Mouse (Mus musculus): ENCODE measurements around the gene Sorbs2.

Gene Sorbs2

DNA sequence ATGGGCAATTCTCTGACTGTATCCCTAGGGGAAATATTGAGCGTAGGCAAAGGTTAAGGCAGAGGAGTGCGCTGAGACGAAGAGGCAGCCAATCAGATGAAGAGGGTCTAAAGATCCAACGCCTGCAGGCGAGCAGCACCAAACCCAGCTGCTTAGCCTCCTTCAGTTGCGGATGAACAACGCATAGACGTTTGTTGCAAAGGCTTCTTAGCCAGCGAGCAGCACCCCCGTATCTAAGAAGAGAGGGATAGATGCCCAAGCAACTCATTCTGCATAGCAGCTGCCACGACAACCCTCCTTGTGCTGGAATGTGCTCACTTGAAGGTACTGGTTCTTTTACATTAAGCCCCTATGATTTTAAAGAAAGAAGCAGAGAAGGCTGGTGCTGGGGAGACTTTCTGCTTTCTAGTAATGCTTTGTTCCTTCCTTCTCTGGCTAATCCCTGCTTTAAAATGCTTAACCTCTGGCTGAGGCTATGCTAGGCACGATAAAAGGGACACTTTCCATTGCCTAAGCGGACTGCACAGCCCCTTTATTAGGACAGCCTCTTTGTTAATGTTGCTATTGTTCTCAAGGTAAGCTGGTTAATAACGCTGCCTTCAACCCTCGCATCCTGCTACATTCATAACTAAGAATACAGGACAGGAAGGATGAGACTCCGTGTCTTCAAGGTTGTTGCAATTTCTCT lies at the start of gene Sorbs2:
Gene Sorbs2 (plus strand): TSS at position 155 of the 688 bp plus-strand sequence.
- DNase-seq (ENCODE audit: low read depth) = no peak

GRCm38 (mm10) chr8:45457874-45458273 lies 49.7 kb upstream of the Sorbs2 start:
- no peak for DNase-seq (ENCODE audit: low read depth)

GRCm38 (mm10) chr8:45469006-45469405 lies 38.6 kb upstream of the Sorbs2 start:
- no peak for DNase-seq (ENCODE audit: low read depth)

DNA sequence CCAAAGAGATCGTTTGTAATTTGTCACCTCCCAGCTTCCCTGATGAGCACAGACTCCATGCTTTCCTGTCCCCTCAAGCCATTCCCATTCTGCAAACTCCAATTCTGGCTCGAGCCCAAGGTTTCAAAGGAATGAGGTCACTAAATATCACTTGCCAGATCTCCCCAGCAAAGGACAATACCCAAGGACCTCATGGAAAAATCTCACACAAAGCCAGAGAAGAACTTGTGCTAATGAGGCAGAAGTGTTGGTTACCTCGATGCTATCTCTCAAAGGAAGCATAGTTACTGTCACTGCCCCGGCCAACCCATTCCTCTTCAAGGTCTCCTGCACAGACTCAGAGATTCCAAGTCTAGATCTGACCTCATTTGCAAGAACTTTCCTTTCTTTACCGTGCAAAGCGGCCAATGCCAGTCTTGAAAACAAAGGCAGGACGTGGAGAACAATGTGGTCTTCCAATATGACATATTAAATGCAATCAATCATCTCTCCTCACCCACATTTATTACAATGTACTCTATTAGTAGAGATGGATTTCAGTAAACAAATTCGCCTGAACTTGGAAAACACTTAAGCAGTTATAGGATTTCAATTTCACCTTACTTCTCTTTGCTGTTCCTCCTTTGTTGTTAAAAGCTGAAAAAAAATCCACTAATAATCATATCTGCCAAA lies 37.9 kb upstream of the Sorbs2 start:
- DNase-seq (ENCODE audit: low read depth) = no peak

GRCm38 (mm10) chr8:45480886-45481285 lies 26.7 kb upstream of the Sorbs2 start:
- DNase-seq (ENCODE audit: low read depth) = no peak

- DNase-seq (ENCODE audit: low read depth) = no peak
Observed at GRCm38 (mm10) chr8:45486281-45486680, 21.3 kb upstream of the Sorbs2 start.

- DNase-seq (ENCODE audit: low read depth) = no peak
Observed at GRCm38 (mm10) chr8:45503971-45504370, 3.6 kb upstream of the Sorbs2 start.

DNA sequence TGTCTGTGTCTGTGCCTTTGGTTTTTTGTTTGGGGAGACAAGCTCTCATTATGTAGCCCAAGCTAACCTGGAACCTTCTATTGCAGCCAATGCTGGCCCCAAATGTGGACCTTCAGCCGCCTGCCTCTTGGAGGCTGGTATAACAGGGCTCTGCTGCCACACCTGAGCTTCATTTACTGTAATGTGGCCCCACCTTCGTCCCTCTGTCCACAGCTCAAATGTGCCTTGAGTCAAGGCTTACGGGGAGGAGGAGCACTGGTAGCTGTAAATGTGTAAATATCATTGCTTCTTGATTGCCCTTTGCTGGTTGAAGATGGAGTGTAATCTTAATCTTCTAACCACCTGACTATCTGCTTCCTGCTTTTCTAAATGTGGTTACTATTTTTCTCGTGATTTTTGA lies 1.2 kb upstream of the Sorbs2 start:
- DNase-seq (ENCODE audit: low read depth) = no peak

DNA sequence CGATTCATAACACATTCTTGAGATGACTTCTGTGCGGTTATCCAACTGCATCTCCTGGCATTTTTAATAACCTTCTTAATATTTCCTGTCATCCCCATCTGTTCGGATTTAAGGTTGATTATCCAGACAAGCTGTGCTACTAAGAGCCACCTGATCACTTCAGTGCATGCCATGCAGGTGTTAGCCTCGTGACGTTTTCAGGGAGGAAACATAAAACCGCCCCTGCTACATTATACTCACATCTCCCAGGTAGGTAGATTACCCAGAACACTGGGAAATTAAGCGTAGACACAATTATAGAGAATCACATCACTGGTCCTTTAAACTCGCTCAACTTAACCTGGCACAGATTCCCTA lies 333 bp upstream of the Sorbs2 start:
- DNase-seq (ENCODE audit: low read depth) = no peak

DNA sequence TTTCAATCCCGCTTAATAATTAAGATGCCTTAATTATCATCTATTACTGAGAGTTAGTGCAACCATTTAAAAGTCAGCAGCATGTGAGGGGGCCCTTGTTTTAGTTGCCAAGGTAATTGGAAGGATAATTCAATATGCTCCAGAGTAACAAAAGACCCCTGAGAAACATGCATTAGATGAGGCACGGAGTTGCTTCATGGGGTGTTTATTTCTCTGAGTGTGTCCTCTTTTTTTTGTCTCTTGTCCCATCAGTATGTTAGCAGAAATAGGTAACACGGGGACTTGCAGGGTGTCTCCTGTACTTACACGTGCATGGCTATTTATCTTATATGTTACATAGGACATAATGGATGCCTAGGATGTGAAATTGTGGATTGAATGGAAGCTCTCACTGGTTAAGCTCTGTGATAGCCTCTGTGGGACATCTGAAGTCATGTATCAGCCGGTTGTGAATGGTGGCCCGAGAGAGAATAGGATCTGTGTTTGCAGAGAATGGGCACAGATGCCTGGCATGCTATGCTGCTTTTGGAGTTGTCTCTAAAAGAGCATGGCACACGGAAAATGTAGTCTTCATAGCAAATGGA lies 1.0 kb downstream of the Sorbs2 start:
- DNase-seq (ENCODE audit: low read depth) = no peak

DNA sequence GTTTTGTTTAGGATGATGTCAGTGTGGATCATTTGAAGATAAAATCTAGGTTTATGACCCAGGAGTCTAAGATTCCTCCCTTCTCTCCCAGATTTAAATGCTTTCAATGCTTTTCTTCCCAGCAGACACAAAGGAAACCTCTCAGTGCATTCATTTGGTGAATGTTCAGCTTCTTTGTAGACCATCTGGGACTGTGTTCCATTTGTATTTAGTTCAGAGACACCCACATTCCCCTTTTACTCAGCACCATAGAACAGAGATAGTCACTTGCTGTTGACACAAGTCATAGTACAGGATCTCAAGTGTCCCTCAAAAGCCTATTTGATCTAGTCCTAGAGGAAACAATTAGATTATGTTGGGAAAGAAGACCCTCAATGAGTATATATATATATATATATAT lies 4.8 kb downstream of the Sorbs2 start:
- DNase-seq (ENCODE audit: low read depth) = no peak

DNA sequence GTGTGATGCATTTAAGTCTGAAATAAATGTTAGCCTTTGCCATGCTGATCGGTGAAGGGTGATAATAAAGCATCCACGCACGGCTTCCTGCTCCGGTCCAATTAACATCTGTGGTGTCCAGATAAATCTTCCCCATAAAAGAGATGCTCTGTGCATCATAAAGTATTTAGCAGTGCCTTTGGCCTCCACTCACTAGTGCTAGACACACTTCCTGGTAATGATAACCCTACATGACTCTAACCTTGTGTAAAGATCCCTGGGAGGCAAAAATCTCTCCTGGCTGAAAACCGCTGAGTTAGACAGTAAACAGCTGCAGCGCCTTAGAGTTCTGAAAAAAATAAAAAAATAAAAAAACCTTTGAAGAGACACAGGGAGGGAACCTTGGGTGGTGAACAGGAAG lies 14.0 kb downstream of the Sorbs2 start:
- DNase-seq (ENCODE audit: low read depth) = no peak

DNA sequence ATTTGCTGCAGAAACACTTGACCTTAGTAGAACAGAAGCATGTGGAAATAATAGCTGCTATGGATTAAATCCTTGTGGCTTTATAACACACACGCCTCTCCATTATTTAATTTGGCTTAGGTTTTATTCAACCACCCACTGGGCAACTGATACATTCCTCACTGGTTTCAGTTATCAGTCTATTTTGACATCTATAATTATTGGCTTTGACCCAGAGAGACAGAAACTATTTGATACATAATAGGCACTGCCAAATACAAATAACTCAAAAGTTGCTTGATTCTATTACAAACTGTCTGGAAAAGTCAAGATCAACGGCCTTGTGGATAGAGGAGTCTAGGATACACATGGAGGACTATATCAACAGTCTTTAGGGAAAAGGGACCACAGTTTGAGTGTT lies 20.1 kb downstream of the Sorbs2 start:
- DNase-seq (ENCODE audit: low read depth) = no peak

DNA sequence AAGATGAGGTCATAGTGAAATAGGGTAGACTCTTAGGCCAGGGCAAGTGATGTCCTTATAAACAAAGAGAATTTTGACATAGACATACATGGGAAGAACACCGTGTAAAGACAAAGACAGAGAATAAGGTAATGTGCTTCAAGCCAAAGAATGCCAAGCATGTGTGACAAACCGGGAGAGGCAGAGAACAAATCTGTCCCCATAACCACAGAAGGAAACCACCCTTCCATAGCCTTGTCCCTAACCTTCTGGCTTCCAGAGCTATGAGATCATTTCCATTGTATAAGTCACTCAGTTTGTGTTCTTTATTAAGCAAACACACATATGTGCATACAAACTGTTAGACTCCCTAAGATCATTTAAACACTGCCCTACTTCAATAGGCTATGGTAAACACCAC lies 21.3 kb downstream of the Sorbs2 start:
- DNase-seq (ENCODE audit: low read depth) = no peak

DNA sequence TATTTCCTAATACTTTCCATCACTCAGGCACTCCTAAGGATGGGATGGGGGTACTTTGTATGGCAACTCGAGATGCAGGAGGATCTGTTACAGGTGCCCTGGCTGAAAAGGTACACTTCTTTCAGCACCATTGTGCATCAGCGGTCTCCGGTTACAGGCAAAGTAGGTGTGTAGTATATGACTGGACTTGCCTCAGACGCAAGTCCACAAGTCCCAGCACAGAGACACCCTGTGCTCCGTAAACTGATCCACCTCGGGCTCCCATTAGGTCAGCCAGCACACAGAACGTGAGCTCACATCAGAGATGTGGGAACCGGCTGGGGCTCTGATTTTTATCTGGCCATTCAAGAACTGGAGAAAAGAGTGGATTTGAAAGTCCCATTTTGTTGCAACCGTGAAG lies 29.0 kb downstream of the Sorbs2 start:
- DNase-seq (ENCODE audit: low read depth) = no peak

- DNase-seq (ENCODE audit: low read depth) = no peak
Observed at GRCm38 (mm10) chr8:45540513-45540912, 32.9 kb downstream of the Sorbs2 start.

DNA sequence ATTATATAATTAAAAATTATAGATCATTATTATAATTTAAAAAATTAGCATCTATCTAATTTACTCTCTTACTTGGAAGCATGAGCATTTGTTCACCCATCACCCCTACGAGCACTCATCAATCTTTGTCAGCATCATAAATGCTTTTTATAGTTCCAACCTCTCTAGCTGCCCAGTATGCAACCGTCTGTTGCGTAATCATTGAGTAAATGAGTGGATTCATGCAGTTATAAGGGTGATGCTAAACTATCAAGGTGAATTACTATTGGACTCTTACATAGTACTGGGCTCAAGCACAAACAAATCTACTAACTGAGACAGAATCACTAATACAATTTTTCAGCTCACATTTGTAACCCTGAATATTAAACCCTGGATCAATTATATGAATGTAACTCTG lies 44.6 kb downstream of the Sorbs2 start:
- no peak for DNase-seq (ENCODE audit: low read depth)

GRCm38 (mm10) chr8:45554627-45555026 lies 47.0 kb downstream of the Sorbs2 start:
- no peak for DNase-seq (ENCODE audit: low read depth)

- no peak for DNase-seq (ENCODE audit: low read depth)
Observed at GRCm38 (mm10) chr8:45557936-45558335, 50.3 kb downstream of the Sorbs2 start.

DNA sequence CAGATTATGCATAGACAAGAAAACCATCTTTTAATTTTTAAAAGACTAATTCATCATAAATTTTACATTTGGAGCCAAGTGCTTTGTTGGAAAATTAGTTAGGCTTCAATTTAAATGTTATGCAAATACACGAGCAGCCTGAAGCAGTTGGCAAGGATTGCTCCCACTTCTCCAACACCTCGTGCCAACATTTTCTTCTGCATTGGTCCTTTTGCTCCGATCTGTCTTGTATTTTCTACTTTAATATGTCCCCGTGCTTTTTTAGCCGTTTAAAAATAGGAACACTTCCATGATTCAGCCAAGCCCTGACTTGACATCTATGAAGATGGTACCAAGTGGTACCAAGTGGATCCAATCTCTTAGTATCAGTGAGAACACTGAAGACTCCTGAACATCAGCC lies 50.8 kb downstream of the Sorbs2 start:
- DNase-seq (ENCODE audit: low read depth) = no peak

DNA sequence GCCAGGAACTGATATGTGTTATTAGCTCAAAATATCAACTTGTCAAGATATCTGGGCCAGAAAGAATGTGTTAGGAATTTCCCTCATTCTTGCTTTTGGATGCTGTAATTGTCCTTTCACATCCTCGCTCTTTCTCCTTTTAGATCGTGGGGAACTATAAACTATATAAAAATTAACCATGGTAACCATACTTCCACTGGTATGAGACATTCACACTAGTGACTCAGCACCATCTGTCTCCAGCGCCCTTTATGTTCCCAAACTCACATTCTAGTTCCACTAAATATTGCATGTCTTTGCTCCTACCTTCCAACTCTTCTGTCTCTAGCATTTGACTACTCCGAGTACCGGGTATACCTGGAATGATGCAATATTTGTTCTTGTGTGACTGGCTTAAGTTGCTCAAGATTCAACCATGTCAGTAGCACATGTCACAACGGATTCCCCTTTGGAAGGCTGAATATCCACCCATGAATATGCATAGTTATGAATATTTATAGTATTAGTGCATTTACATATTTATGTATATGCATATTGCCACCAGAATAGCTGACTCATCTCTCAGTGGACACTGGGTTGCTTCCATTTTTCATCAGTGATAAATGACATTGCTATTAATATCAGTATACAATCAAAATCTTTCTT lies 51.7 kb downstream of the Sorbs2 start:
- DNase-seq (ENCODE audit: low read depth) = no peak

GRCm38 (mm10) chr8:45565189-45565588 lies 57.6 kb downstream of the Sorbs2 start:
- DNase-seq (ENCODE audit: low read depth) = no peak

DNA sequence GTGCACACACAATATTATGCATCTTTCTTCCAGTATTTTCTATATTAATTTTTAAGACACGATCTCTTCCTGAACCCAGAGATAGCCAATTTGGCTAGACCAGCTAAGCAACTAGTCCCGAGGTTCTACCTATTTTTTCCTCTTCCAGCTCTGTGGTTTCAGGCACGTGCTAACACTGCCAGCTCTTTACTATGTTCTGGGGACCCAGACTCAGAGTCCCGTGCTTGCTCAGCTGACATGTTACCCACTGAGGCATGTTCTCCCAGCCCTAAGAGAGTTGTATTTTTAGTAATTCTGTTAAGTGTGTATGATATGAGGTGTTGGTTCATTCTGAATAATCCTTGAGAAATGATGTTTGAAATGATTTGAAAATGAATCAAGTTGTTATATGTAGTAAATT lies 62.5 kb downstream of the Sorbs2 start:
- DNase-seq (ENCODE audit: low read depth) = no peak
